30 mouse cellular contexts compared by ENCODE assay signal in the genomic region with DNA sequence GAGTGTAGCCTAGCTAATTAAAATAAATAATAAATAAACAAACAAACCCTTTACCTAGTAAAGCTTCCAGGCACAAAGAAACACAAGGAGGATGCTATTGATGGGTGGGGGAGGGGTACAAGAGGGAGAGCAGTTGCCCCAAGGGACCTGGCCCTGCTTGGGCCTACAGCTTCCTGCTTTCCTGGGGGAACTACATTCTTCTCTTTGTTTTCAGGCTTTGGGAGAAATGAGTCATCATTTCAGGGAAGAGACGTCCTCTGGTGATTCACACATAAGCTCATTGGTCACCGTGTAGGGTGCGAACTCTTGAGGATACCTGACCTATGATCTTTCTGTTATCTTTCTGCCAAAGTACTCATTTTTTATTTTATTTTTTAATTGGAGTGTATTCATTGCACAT. TPM values are rescaled to one million over a fixed set of nuclear protein-coding genes. Genes with fewer than 3 reads are reported as not detected.
DNase-seq lines count a peak whose midpoint lies in the region; ATAC-seq and TF ChIP-seq lines count a peak whose summit lies in the region.
"Had no signal": no experiment of that assay in that cellular context is flagged by ENCODE, and none has a peak within 500 bp of the region (broad histone marks: within the 10 kb centered on the region; RNA-seq: fewer than 3 reads in every experiment).

No protein-coding gene starts in this region.

- H3K4me3 ChIP-seq in embryonic facial prominence, embryonic 14.5 days (ENCODE audit: low read depth, low read length) = no peak overlapping the region
- no peak overlapping the region for H3K4me3 ChIP-seq in embryonic facial prominence, embryonic 10.5 days
- H3K4me3 ChIP-seq in midbrain, embryonic 11.5 days (ENCODE audit: low read depth, low read length) = no peak overlapping the region
- no peak overlapping the region for H3K4me3 ChIP-seq in midbrain, embryonic 10.5 days
- H3K4me3 ChIP-seq: embryonic facial prominence, embryonic 15.5 days; forebrain, embryonic 10.5 days; heart, adult 2 months; hindbrain, embryonic 10.5 days; limb, embryonic 12.5 days; liver, embryonic 12.5 days; midbrain, embryonic 12.5 days had no signal

- H3K4me1 ChIP-seq in embryonic facial prominence, embryonic 14.5 days (ENCODE audit: control insufficient read depth, insufficient read depth, low read length) = no peaks in the 10 kb centered on the region
- peaks cover 19% of the 10 kb centered on the region for H3K4me1 ChIP-seq in embryonic facial prominence, embryonic 10.5 days
- peaks cover 6% of the 10 kb centered on the region for H3K4me1 ChIP-seq in midbrain, embryonic 11.5 days (ENCODE audit: control insufficient read depth, insufficient read depth, low read length)
- peaks cover 15% of the 10 kb centered on the region for H3K4me1 ChIP-seq in midbrain, embryonic 10.5 days

- WGBS in embryonic facial prominence, embryonic 14.5 days = 63% methylated on average over 3 of the region's 3 CpGs
- WGBS in embryonic facial prominence, embryonic 10.5 days = 47% methylated on average over 3 of the region's 3 CpGs
- 78% methylated on average over 3 of the region's 3 CpGs for WGBS in midbrain, embryonic 11.5 days
- 76% methylated on average over 3 of the region's 3 CpGs for WGBS in midbrain, embryonic 10.5 days

- CTCF ChIA-PET in Patski (lab: Charles Lee) = interaction anchor here (1.1 to 1.7 kb wide), 5 partner anchors 9 to 146 kb away, joined by 3 to 11 read pairs (median 7); no protein-coding TSS in a partner anchor

- no peaks in the 10 kb centered on the region for H3K9me3 ChIP-seq in embryonic facial prominence, embryonic 14.5 days (ENCODE audit: control insufficient read depth, low read length)
- H3K9me3 ChIP-seq in embryonic facial prominence, embryonic 10.5 days = no peaks in the 10 kb centered on the region
- H3K9me3 ChIP-seq in midbrain, embryonic 11.5 days (ENCODE audit: control insufficient read depth, low read length) = no peaks in the 10 kb centered on the region
- H3K9me3 ChIP-seq in midbrain, embryonic 10.5 days (replicated peaks) = no peaks in the 10 kb centered on the region
- H3K9me3 ChIP-seq: embryonic facial prominence, embryonic 15.5 days; forebrain, embryonic 10.5 days; hindbrain, embryonic 10.5 days; limb, embryonic 12.5 days; liver, embryonic 12.5 days; midbrain, embryonic 12.5 days had no signal

- TF ChIP-seq CTCF in Patski (IDR thresholded peaks at IDR 0.05) = no peak

- ATAC-seq in embryonic facial prominence, embryonic 14.5 days (ENCODE audit: low read depth) = no peak
- ATAC-seq in midbrain, embryonic 11.5 days (ENCODE audit: low FRiP score) = no peak
- ATAC-seq in Patski = peak; percentile 74
- ATAC-seq: liver, embryonic 12.5 days had no signal

- no peaks in the 10 kb centered on the region for H3K36me3 ChIP-seq in embryonic facial prominence, embryonic 14.5 days (ENCODE audit: control insufficient read depth, insufficient read depth, low read length)
- H3K36me3 ChIP-seq in embryonic facial prominence, embryonic 10.5 days (replicated peaks) = no peaks in the 10 kb centered on the region
- H3K36me3 ChIP-seq in midbrain, embryonic 11.5 days (ENCODE audit: control insufficient read depth, insufficient read depth, low read length) = no peaks in the 10 kb centered on the region
- H3K36me3 ChIP-seq in midbrain, embryonic 10.5 days = no peaks in the 10 kb centered on the region
- H3K36me3 ChIP-seq: embryonic facial prominence, embryonic 15.5 days; forebrain, embryonic 10.5 days; hindbrain, embryonic 10.5 days; limb, embryonic 12.5 days; liver, embryonic 12.5 days; midbrain, embryonic 12.5 days had no signal

- H3K27me3 ChIP-seq in embryonic facial prominence, embryonic 14.5 days (replicated peaks; ENCODE audit: control insufficient read depth, insufficient read depth, low read length) = no peaks in the 10 kb centered on the region; the same call in 1 of the 2 replicates
- peaks cover 35% of the 10 kb centered on the region for H3K27me3 ChIP-seq in embryonic facial prominence, embryonic 10.5 days (replicated peaks; ENCODE audit: low read depth, poor library complexity, severe bottlenecking)
- H3K27me3 ChIP-seq in midbrain, embryonic 11.5 days (ENCODE audit: control insufficient read depth, insufficient read depth, low read length) = peaks cover 2% of the 10 kb centered on the region; the same call in 1 of the 2 replicates
- H3K27me3 ChIP-seq in midbrain, embryonic 10.5 days (ENCODE audit: low read depth, poor library complexity, severe bottlenecking) = peaks cover 40% of the 10 kb centered on the region
- no peaks in the 10 kb centered on the region for H3K27me3 ChIP-seq in Patski
- H3K27me3 ChIP-seq: embryonic facial prominence, embryonic 15.5 days had no signal

- POLR2A ChIA-PET in Patski (lab: Charles Lee) = interaction anchor here (0.7 kb wide), 1 partner anchor 12 kb away, joined by 3 read pairs; no protein-coding TSS in a partner anchor

- in situ Hi-C loops in Patski (cut with MboI; ENCODE audit: low pct_unique_long_range_greater_than_20kb) = no loop called here

- no peak overlapping the region for H3K27ac ChIP-seq in embryonic facial prominence, embryonic 14.5 days (replicated peaks; ENCODE audit: low read depth, low read length)
- H3K27ac ChIP-seq in embryonic facial prominence, embryonic 10.5 days (replicated peaks) = no peak overlapping the region
- H3K27ac ChIP-seq in midbrain, embryonic 11.5 days (ENCODE audit: low read depth, low read length) = no peak overlapping the region
- H3K27ac ChIP-seq in midbrain, embryonic 10.5 days (replicated peaks) = no peak overlapping the region
- H3K27ac ChIP-seq: embryonic facial prominence, embryonic 15.5 days; forebrain, embryonic 10.5 days; heart, adult 2 months; hindbrain, embryonic 10.5 days; limb, embryonic 12.5 days; liver, embryonic 12.5 days; macrophage; midbrain, embryonic 12.5 days had no signal

- peak; percentile 32 for DNase-seq in embryonic facial prominence, embryonic 14.5 days (ENCODE audit: low spot score)
- DNase-seq in embryonic facial prominence, embryonic 10.5 days (ENCODE audit: low spot score) = no peak
- peak; percentile 73 for DNase-seq in midbrain, embryonic 11.5 days (ENCODE audit: low spot score, missing footprints)
- no peak for DNase-seq in midbrain, embryonic 10.5 days (ENCODE audit: low spot score)
- DNase-seq in Patski (ENCODE audit: low read depth, low spot score) = peak; percentile 54
- no peak for DNase-seq in thymus, adult 18-20 months
- DNase-seq in adrenal gland, postnatal 25 days = no peak
- no peak for DNase-seq in lung, postnatal 4 days
- DNase-seq: cerebellum, adult 11-12 months; cerebellum, postnatal 14 days; gastrocnemius, postnatal 10 days; kidney, adult 9 months; lung, adult 2 months; retina, postnatal 1 day; thymus, postnatal 36 days had no signal

- no peak overlapping the region for H3K4me2 ChIP-seq in embryonic facial prominence, embryonic 14.5 days (ENCODE audit: low read depth, low read length)
- H3K4me2 ChIP-seq in midbrain, embryonic 11.5 days = no peak overlapping the region
- H3K4me2 ChIP-seq: embryonic facial prominence, embryonic 15.5 days; limb, embryonic 12.5 days; liver, embryonic 12.5 days; midbrain, embryonic 12.5 days had no signal

- no peak overlapping the region for H3K9ac ChIP-seq in embryonic facial prominence, embryonic 14.5 days (ENCODE audit: low read depth, low read length)
- H3K9ac ChIP-seq in midbrain, embryonic 11.5 days (ENCODE audit: low read length) = no peak overlapping the region
- H3K9ac ChIP-seq: embryonic facial prominence, embryonic 15.5 days; limb, embryonic 12.5 days; liver, embryonic 12.5 days; midbrain, embryonic 12.5 days had no signal

RNA-seq across cellular contexts. Expression of gene Arntl2, which starts 2.3 kb away (rescaled TPM):
- 2.6 and 4.1 TPM in 2 replicates for polyA plus RNA-seq in embryonic facial prominence, embryonic 14.5 days (2014; fragmentation: Nextera tagmentation; extraction: Ambion mirVana)
- 2.8 and 3.8 TPM in 2 replicates for polyA plus RNA-seq in embryonic facial prominence, embryonic 10.5 days (2016; fragmentation: Nextera tagmentation; extraction: Ambion mirVana)
- polyA plus RNA-seq in midbrain, embryonic 11.5 days (2014; fragmentation: Nextera tagmentation; extraction: Ambion mirVana) = 1.4 and 1.5 TPM in 2 replicates
- 1.9 and 2.0 TPM in 2 replicates for polyA plus RNA-seq in midbrain, embryonic 10.5 days (2016; fragmentation: Nextera tagmentation; extraction: Ambion mirVana)
- polyA plus RNA-seq in Patski (2021) = 8.1 TPM
- total RNA-seq in adrenal gland, postnatal 25 days (2021) = 3.5 and 5.9 TPM in 2 replicates

RNA-seq across cellular contexts. Expression of gene Smco2, which starts 56.4 kb away (rescaled TPM):
- not detected in 2 replicates for polyA plus RNA-seq in embryonic facial prominence, embryonic 14.5 days (2014; fragmentation: Nextera tagmentation; extraction: Ambion mirVana)
- polyA plus RNA-seq in embryonic facial prominence, embryonic 10.5 days (2016; fragmentation: Nextera tagmentation; extraction: Ambion mirVana) = not detected in 2 replicates
- not detected in 2 replicates for polyA plus RNA-seq in midbrain, embryonic 11.5 days (2014; fragmentation: Nextera tagmentation; extraction: Ambion mirVana)
- polyA plus RNA-seq in midbrain, embryonic 10.5 days (2016; fragmentation: Nextera tagmentation; extraction: Ambion mirVana) = not detected in 2 replicates
- not detected for polyA plus RNA-seq in Patski (2021)
- total RNA-seq in adrenal gland, postnatal 25 days (2021) = not detected in 2 replicates
- total RNA-seq: adrenal gland, postnatal 10 days; gastrocnemius, postnatal 10 days; layer of hippocampus, postnatal 14 days; monocyte, adult 5-6 weeks had no signal
- polyA plus RNA-seq: C2C12; embryonic facial prominence, embryonic 15.5 days; forebrain, embryonic 10.5 days; hindbrain, embryonic 10.5 days; large intestine, adult 2 months; limb, embryonic 12.5 days; liver, embryonic 12.5 days; macrophage; midbrain, embryonic 12.5 days; neural tube, embryonic 11.5 days; stomach, embryonic 16.5 days had no signal

Comparison
In these comparisons a context has a peak if more than half of its experiments do, and no peak if none do; other contexts are left out.
1. DNase-seq: peak in embryonic facial prominence, embryonic 14.5 days (single experiment), midbrain, embryonic 11.5 days (single experiment) and Patski (single experiment); none in embryonic facial prominence, embryonic 10.5 days (single experiment), midbrain, embryonic 10.5 days (single experiment), thymus, adult 18-20 months (0 of 2), adrenal gland, postnatal 25 days (single experiment) and lung, postnatal 4 days (0 of 2).